Mouse (Mus musculus): ENCODE measurements at regions not wholly inside any gene's neighbourhood (a gene's known extent, or its start where the extent isn't known, plus 50 kb on each side); places are given as distances from the start of the nearest gene placed in this dataset.

DNA sequence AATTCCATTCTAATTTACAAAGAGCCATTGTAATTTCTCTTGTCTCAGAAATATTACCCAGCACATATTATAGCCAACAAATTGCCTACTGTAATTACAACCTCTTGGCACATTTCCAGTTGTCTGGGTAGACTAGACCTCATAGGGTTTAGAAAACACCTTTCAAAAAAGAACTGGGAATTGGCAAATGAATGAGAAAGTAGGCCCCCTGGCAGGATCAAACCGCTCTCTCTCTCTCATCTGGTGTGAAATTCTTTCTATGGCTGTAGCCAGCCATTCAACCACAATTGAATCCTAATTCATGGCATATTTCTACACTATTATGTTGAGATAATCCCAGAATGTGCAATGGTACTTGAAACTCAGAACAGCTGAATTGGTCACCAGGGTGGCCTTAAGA is 65.3 kb upstream of the Pde3a start:
- TF ChIP-seq CTCF (IDR thresholded peaks at IDR 0.05; ENCODE audit: insufficient read depth, low read length): no peak
- TF ChIP-seq POLR2A (IDR thresholded peaks at IDR 0.05; ENCODE audit: borderline replicate concordance, extremely low read depth, low read depth, low read length): no peak

All from lung, adult 2 months (tissue).